Mouse (Mus musculus) thymus, postnatal 4 days (tissue): ENCODE results near the gene Mpst.

Source experiments
- DNase-seq: peaks from one replicate; pipeline ENCODE4 v3.0.0; 2021

Mpst gene

DNA sequence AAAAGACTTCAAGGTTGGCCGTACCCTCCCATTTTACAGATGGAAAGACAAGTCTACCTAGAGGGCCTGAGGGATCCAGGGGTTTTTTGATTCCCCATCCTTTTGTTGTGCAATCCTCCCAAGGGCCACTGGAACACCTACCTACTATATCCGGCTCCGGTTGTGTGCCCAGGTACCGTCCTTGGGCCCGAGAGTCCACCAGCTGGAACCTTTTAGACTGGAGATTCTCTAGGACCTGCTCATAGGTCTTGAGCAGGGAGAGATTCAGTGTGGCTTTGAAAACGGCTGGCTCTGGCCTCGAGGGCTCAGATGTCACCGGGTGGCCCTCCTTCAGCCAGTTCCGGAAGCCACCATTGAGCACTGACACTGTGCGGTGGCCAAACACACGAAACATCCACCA is 1.1 kb upstream of the Mpst start:
- DNase-seq, result no peak

DNA sequence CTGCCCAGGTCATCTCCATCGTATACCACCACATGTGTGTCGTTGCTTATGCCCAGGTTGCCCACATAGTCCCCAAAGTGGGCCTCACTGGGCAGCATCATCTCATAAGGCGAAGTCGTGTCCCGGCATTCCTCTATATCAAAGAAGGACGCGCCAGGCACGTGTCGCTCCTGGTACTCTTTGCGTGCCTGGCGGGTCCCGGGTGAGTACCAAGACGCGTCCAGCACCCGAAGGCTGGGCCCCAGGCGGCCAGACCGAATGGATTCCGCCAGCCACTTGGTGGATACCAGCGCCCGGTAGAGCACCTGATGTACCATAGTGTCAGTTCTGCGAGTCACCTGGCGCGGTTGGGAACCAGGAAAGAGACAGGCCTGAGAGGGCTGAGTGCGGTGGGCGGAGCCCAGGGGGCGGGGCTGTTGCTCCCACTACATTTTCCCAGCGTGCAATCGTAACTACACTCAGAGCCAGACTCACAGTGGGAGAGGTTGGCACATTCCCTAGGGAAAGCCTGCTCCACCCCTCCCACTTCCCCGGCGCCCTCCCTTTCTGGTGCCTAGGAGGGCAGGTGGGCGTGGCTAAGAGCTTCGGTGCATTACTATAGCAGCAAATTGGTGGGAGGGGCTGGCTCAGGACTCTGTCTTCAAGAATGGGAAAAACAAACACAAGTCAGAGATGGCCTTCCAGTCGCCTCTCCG is 552 bp upstream of the Mpst start, which contains the start of gene Tst:
Gene Tst, minus strand, starts transcription at position 391 of the 695 bp plus-strand sequence.
- DNase-seq, result peak; percentile 75

DNA sequence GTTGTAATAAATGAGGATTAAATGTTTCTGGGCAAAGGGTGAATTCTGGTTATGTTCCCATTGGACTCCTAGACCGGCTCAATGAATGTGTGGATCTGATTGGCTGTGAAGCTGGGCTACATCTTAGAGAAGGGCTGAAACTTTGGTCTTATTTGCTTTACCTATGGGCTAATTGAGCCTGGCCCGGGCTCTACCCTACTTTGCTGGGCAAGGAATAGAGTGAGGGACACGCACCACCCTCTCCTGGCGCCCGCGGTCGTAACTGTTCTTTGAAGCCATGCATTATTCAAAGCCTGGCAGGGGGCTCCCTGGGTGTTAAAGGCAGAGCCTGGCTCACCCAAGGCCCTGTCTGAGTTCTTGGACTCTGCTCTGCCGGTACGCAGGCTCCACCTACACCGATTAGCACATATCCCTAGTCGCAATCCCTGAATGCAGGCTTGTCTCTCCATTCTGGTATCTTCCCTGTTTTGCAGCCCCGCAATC is 3.4 kb downstream of the Mpst start:
- no peak for DNase-seq

DNA sequence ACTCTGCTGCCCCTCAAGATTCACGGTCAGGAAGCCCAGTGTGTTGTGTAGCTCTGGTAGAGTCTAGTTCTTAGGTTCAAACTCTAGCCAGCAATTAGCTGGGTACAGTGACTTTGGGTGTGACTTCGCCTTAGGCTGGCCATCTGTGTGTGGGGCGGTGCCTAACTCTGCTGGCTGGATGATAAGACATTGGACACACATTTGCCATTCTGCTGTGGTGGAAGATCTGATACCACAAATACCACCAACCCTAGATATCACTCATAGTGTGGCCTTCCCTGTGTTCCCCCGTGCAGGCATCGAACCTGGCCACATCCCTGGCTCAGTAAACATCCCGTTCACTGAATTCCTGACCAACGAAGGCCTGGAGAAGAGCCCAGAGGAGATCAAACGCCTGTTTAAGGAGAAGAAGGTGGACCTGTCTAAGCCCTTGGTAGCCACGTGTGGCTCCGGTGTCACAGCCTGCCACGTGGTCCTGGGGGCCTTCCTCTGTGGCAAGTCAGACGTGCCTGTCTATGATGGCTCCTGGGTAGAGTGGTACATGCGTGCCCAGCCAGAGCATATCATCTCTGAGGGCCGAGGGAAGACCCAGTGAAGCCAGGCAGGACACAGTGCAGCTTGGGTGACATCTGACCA is 7.0 kb downstream of the Mpst start:
- DNase-seq, result no peak

DNA sequence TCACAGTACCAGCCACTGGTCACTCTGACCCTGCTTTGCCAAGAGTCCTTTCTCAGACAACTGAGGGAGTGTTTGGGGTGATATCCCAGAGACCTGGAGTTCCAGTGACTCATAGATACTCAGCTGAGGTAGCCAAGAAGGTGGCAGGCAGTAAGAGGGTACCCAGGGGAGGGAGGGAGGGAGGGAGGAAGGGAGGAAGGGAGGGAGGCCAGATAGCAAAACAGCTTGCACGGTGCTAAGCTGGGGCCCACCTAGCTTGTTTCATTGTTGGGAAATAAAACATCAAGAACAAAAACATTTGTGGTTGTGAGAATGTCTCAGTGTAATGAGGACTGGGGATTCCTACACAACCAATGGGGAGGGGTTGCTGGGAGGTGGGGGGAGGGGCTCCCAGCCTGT is 7.5 kb downstream of the Mpst start:
- DNase-seq, result no peak

DNA sequence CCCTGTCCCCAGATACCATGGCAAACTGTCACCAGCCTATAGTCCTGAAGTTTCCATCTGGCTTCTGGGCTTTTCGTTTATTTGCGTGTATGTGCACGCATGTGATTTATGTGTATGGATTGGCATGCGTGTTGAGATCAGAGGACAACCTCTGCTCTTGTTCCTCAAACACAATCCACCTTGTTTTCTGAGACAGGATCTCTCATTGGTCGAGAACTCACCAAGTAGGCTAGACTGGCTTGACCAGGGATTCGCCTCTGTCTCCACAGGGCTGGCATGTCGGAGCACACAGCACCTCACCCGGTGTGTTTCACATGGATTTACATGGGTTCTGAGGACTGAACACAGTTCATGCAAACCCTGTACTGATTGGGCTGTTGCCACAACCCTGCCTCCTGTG is 7.9 kb downstream of the Mpst start:
- no peak for DNase-seq

DNA sequence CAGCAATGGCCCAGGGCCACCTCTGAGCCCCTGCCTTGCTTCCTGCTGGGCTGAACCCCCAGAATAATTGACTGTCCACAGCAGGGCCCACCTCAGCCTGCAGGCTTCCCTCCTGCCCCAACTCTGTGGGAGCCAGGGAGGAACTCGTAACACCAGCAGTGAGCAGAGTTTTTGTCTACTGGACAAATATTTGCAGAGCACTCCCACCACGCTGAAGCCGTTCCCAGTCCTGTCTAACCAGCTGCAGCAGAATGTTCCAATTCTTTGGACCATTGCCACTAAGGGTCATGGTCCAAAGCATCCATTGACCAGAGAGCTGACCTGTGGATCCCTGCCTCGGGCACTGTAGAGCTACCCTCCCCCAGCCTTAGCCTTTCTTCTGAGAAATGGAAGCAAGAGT is 10.7 kb downstream of the Mpst start:
- no peak for DNase-seq

DNA sequence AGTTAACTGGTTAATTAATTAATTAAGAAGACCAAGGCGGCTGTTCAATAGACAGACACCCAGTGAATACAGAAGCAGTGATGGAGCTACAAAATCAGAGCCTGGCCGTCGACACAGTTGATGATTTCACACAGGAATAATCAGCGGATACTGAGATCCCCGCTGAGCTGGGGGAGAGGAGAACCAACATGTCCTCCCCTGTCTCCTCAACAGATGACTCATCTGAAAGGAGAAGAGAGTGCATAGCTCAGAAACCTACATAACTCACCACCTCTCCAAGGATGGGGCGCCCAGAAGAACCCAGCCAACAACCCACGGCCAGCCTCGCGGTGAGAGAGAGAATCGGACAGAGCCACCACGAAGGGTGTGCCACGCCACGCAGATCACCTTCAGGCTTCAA is 14.2 kb downstream of the Mpst start:
- DNase-seq, result no peak

DNA sequence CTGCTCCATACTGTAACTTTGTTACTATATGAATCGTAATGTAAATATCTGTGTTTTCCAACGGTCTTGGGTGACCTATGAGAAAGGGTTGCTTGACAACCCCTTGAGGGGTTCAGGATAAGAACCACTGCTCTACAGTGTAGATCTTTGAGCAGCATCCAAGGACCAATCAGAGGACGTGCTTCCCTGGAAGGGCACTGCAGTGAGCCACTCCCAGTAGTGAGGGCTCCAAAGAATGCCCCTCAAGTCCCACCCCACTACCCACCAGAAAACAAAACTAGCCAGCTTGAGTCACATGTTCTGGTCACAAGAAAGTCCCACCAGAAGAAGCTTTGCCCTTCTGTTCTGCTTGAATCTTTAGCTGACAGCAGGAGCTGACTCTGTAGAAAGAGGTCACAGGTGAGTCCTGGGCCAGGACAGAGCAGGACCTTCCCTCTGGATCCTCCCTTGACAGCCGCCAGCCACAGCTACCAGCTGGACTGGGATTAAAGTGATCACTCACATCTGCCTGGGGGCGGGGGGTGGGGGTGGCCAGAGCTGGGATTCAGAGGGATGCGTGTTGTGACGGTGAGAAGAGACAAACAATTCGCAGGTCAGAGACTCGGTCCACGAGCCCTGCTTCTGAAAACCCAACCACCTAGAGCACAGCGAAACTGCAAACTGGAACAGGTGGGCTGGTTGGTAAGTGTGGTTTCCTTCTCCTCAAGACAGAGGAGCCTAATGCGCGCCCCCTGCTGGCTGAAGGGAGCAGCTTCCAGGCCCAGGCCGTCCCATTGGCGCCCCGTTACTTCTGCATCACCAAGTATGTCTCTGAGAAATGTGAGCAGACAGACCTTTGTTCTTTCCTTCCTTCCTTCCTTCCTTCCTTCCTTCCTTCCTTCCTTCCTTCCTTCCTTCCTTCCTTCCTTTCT is 16.1 kb downstream of the Mpst start:
- DNase-seq, result peak; percentile 97

DNA sequence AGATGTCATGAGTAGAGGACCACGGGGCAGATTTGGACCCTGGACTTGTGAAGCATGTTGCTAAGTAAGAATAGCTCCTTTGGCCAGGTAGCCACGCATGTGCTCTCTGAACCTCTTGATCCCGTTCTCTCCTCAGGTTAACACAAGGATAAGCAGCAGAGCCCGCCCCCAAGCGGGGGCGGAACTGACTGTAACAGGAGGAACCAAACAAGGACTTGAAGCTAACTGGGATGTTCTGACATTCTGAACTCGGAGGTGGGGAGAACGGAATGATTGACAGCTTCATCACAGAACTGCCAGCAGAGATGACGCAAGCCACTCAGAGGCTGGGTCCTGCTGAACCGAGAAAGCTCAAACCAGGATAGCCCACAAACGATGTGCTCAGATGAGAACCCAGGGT is 18.3 kb downstream of the Mpst start:
- DNase-seq, result no peak

DNA sequence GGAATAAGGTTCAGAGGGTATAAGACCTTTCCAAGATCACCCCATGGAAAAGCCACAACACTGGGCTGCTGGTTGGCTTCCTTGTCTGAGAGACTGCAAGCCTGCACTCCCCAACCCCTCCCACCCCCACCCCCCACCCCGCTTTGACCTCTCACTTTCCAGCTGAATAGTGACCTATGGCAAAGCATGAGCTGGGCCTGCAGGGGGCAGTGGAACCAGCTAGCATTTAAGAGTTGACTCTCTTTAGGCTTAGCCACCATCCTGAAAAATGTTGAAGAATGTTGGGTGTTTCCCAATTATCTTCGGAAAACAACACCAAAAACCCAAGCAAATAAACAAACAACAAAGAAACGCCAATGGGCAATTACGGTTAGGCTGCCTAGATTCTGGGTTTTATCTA is 19.0 kb downstream of the Mpst start:
- DNase-seq, result no peak

DNA sequence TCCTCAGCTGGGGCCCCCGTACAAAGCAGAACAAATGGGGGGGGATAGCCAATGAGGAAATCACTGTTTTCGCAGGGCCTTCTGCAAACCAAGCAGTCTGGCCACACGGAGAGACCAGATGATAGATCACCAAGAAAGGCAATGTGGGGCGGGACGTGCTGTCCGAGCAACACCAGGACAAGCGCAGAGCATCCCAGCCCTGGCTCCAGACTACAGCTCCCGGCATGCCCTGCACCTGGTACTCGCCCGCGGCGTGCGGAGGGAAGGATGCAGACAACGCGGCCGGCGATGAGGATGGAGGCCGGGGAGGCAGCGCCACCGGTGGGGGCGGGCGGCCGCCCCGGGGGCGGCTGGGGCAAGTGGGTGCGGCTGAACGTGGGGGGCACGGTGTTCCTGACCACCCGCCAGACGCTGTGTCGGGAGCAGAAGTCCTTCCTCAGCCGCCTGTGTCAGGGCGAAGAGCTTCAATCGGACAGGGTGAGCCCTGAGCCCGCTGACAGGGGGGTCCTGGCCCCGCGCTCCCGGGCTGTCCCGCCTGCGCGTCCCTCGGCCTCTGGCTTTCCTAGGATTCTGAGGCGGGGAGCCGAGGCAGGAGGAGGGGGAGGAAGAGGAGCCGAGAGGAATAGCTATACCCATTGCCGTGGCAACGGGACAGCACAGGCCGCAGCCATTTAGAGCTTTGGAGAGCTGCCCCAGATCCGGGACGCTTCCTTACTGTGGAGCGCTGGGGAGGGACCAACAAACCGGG is 22.3 kb downstream of the Mpst start, which contains the start of gene Kctd17:
Gene Kctd17, plus strand, starts transcription at position 174 of the 748 bp plus-strand sequence.
- peak; percentile 63 for DNase-seq

DNA sequence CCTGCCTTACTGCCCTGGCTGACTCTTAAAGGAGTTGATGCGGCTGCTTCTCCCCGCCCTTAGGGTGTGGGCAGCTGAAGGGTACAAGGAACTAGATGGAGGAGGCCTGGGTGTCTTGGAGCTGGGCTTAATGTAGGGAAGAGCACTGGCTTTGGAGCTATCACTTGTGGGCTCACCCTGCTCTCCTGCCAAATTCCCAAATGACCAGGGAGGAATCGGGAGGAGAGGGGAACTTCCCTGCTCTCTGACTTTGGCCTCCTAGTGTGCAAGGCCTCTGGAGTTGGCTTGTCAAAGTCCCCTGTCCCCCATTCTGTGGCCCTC is 22.9 kb downstream of the Mpst start:
- no peak for DNase-seq

DNA sequence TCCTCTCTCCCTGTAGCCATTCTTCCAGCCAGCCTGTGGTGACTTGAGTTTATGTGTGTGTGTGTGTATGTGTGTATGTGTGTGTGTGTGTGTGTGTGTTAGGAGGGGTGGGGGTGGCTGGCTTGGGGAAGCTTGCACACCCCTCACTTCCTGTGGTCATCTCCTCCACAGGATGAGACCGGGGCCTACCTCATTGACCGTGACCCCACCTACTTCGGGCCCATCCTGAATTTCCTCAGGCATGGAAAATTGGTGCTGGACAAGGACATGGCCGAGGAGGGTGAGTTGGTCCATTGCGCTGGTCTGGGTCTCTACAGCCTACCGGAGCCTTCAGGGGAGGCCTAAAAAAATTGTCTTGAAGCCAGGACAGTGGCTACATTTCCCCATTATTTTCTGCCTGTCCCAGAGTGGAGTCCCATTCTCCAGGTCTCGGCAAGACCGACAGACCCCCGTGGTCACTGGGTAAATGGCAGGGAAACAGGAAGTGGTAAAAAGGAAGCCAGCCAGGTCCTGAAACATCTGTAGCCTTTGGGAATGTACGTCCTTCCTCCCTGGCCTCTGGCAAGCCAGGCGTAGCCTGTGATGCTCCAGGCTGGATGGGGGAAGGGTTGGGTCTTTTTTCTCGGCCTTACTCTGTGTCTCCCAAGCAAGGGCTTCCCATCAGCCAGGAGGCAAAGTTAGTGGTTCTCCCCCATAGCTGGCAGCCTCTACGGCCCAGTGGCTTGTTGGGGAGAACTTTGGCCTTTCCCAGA is 23.8 kb downstream of the Mpst start:
- no peak for DNase-seq

DNA sequence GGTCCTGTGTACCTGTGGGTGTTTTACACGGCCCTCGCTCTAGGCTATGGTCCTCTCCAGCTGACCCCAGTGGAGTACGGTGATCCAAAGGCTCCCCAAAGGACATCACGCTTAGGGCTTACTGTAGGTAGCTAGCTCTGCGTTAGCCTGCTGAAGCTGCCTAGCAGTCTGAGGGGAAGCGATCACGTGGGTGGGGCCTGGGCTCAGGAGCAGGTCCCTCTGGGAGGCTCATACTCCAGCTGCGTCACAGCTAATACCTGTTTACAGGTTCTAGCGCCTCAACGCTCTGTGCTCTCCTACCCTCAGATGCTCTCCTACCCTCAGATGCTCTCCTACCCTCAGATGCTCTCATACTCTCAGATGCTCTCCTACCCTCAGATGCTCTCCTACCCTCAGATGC is 24.7 kb downstream of the Mpst start:
- DNase-seq, result no peak

DNA sequence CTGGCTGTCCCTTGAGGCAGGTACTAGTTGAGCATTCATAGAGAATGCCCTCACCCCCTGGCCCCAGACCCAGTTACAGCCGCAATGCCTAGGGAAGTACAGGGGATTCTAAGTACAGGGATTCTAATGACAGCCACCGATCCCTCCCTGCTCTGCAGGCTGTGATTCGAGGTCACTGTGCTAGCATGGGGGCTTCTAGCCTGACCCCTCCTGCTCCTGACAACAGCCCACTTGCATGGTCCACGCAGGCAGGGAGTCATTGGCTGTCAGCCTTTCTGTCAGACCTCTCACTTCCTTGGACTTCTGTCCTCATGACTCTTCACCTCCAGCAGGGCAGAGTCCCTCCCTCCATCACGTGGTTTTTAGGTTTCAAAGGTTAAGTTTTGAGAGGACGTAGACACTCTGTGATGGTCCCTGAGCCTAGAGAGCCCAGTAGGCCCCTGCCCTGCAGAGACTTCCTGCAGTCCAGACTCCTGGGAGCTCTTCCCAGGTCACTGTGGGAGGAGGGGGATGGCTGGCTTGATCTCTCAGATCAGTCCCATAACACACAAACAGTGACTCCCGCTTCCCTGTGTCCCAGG is 25.4 kb downstream of the Mpst start:
- no peak for DNase-seq

DNA sequence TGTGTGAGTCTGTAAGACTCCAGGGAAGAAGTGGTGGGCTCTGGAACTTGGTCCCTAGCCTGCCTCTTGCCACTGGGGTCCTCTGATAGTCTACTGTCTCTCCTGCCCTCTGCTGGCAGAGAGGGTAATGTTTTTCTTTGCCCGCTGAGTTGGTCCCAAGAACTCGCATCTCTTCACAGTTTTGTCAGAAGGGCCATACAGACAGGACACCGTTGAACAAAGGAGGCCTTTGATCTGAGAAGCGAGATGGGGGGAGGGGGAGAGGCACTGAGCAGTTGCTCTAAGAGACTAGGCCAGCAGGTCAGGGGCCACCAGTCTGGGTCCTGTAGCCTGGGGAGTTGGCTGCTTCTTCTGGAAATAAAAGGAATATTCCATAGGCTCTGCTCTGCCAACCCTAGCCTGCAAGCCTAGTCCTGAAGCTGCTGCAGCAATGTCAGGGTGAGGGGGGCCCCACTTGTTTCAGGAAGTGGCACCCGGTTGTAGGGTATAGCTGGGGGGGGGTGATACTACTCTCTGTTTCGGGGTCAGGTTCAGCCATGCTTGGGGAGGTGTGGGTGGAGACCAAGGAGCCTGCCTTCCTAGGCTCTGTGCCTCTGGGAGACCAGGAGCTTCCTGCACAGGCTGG is 28.8 kb downstream of the Mpst start:
- peak; percentile 78 for DNase-seq

DNA sequence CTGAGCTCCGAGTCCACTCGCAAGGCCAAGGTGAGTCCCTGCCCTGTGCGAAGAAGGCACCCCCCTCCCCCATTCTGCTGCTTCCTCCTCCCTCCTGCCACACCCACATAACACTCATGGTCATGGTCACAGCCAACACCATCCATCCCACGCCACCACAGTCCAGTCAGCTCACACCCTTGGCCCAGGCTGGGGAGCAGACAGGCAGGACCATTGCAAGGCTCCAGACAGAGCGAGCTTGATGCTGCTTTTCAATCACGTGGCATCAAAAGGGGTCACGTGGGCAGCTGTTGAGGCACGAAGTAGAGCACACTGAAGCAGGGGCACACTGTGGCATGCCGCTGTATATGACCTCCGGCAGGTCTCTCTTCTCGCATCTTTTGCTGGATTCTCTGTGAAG is 29.5 kb downstream of the Mpst start:
- peak; percentile 61 for DNase-seq

DNA sequence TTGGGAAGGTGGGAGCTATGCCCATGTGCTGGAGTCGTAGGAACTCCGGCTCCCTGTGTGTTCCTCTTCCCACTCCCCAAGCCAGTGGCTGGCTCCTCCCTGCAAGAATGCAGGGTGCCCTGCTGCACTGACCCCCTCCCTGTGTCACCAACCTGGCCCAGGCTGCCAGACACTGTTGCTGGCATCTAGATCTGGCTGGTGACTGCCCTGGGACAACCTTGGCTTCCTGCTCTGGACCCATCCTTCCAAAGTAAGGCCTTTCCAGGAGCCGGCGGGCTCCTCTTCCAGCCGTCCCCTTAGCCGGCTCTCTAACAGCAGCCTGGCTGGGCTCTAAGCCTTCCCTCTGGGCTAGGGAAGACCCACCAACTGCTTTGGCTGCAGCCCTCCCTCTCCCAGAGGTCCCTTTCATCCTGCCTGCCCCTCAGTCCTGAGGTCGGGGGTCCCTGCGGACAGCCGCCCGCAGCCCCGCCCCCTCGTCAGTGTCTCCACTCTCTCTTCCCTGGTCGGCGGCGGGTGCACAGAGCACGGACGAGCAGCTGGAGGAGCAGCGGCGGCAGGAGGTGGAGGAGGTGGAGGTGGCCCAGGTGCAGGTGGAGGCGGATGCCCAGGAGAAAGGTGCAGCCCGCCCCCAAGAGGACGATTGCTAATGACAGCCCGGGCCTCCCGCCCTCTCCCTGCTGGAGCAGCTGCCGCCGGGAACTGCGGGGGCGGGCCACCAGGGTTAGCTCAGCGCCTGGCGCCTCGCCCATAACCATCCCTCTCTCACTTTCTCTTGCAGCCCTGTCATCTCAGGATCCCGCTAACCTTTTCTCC is 30.4 kb downstream of the Mpst start:
- peak; percentile 67 for DNase-seq

DNA sequence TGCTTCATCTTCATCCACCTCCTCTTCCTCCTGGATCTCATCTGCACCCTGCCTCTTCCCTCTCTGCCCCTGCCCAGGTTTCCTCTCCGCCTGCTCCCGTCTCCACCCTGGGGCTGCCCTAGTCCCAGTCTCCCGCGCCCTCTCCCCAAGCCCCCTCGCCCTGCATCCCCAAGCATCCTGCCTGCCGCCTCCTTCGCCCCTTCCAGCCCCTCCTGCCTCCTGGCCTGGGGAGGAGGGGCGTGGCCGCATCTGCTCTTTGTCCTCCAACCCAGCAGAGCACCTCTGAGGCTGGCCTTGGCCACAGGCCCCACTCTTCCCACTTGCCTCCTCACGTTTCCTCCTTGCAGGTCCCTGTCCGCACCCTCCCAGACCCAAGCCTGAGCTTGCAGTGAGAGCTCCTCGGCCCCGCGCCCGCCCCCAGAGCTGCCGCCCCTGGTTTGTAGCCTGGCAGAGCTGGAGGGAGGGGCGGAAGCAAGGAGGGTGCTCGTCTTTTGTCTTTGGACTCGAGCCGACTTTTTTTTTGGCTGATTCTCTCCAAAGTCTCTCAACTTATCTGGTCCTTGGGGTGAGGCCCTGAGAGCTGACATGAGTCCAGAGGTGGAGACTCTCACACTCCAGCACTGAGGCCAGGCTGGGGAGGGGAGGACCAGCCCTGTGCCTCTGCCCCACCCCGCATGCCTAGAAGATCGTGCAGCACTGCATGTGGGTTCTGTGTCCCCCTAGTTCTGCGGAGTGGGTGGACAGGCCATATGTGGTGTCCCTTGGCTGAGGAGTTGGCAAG is 31.2 kb downstream of the Mpst start:
- peak; percentile 34 for DNase-seq
